Mouse (Mus musculus) myocyte (in vitro differentiated cells): Measurements from ENCODE around the gene C1qtnf6.

Experiments
- MYOD1 ChIP-seq, 3 experiments: IDR thresholded peaks; one replicate each; pipeline ENCODE4 v1.6.1; 2011; ENCODE audit warnings: control low read depth in 2 of 3, low read depth in 2 of 3, mild to moderate bottlenecking in 2 of 3, moderate library complexity in 1 of 3; ENCODE audit not compliant: insufficient read length in 2 of 3, control insufficient read depth in 1 of 3
- POLR2A ChIP-seq: IDR thresholded peaks from one replicate; pipeline ENCODE4 v1.6.1; 2011; ENCODE audit warnings: low read depth, mild to moderate bottlenecking, control low read depth, moderate library complexity; ENCODE audit not compliant: insufficient read length
- POLR2AphosphoS2 ChIP-seq: IDR thresholded peaks from one replicate; pipeline ENCODE4 v1.6.1; 2011; ENCODE audit warnings: low read depth, control low read depth; ENCODE audit not compliant: insufficient read length
- SRF ChIP-seq: IDR thresholded peaks from one replicate; pipeline ENCODE4 v1.6.1; 2011; ENCODE audit warnings: low read depth; ENCODE audit not compliant: control insufficient read depth, insufficient read length
- TCF12 ChIP-seq: IDR thresholded peaks from one replicate; pipeline ENCODE4 v1.6.1; 2011; ENCODE audit warnings: mild to moderate bottlenecking, control low read depth; ENCODE audit not compliant: poor library complexity, insufficient read depth, severe bottlenecking
- USF1 ChIP-seq: IDR thresholded peaks from one replicate; pipeline ENCODE4 v1.6.1; 2011; ENCODE audit warnings: low read depth, mild to moderate bottlenecking, control low read depth, moderate library complexity

- TF ChIP-seq POLR2AphosphoS2 = peak; percentile 46
- no peak for TF ChIP-seq POLR2A
- TF ChIP-seq TCF12 = no peak
- TF ChIP-seq USF1 = no peak
- TF ChIP-seq MYOD1 (IDR thresholded peaks at IDR 0.05; ENCODE audit: control insufficient read depth in 1 of 3, insufficient read length in 2 of 3, low read depth in 2 of 3) = no peak
- TF ChIP-seq SRF = no peak
Observed at GRCm38 (mm10) chr15:78520112-78520715, 11.0 kb downstream of the C1qtnf6 start.
